Mouse (Mus musculus) frontal cortex, postnatal 25 days (tissue): Measurements from ENCODE around the gene Prex1.

Experiments used
- DNase-seq, 2 experiments: peaks; one replicate each; pipeline ENCODE4 v3.0.0; 2022; ENCODE audit warnings: low spot score in 2 of 2

The Prex1 gene

DNA sequence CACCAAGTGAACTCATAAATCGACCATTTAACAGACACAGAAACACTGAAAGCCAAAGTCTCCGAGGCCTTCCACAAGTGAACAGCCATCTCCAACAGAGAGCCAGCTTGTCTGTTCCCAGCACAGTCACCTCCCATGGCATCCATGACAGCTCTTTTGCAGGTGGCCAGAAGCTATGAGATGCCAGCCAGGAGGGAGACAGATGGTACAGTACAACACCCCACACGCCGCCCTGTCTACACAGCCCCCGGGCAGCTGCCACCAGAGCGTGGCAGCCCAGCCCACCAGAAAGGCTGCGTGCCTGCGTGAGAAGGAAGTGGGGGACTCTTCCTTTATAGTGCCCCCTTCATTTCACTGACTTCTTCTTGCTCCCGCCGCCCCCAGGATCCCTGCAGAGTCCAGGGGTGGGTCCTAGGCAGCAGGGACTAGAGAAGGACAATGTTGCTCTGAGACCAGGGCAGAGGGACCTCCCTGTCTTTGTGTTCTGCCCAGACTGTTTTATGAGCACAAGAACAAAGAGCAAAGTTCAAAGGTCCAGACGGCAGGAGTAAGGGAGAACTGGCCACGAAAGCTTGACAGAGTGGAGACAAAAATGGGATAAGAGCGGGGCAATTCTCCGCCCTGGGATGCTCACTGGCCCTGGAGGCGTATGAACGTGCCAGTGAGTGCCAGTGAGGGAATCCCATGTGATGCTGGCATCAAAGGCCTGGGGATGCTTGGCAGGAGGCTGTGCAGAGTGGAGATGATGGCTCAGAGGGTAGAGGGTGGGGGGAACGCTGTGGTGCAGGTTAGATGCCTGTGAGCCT, 76.6 kb downstream of the Prex1 start:
- DNase-seq, result peak in 1 of 2 experiments; percentile 38

DNA sequence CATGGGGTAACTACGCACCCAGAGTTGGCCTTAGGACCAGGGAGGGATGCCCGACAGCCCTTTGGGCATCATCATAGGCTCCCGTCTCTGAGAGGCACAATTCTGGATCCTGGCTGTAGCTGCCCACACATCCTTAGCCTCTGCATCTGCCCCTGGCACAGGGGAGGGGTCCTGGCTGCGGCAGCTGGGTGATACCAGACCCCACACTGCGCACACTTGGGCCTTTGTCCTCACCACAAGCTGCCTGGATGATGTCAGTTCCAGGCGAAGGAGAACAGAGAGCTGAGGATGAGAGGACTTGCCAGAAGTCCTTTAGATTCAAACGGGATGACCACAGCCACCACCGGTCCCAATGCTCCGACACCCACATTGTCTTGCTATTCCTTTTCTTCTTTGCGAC, 78.1 kb downstream of the Prex1 start:
- DNase-seq, result no peak

DNA sequence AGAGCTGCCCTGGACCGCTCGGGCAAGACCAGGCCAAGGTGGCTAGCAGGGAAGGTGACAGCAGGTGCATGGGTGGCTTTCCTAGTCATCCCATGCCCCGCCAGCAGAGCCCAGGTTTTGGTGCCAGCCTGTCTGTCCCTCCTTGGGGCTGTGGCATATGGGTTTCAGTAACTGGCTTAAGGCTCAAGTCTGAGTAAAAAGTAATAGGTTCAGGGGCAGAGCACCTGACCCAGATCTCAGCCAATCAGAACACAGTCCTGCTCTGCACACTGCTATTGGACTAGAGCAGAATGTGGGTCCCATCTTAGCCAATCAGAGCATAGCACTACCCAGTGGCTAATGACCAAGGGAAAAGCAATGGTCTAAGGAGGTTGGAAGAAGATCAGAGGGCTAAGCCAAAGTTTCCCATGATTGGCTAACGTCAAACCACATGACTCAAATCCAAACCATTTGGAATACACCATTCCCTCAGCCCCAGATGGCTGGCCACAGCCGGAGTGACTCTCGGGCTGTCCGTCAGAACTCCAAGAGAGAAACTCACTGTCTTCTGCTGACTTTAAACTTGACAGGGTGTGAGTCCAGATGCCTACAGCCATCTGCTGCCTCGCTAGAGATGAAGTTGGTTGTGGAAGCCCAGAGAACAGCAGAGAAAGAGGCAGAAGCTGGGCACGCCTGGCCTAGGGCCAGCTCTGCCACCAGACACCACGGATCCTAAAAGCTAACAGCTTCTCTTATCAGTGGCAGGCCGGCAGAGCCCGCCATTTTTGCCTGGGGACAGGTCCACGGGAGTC, 80.9 kb downstream of the Prex1 start:
- no peak for DNase-seq

DNA sequence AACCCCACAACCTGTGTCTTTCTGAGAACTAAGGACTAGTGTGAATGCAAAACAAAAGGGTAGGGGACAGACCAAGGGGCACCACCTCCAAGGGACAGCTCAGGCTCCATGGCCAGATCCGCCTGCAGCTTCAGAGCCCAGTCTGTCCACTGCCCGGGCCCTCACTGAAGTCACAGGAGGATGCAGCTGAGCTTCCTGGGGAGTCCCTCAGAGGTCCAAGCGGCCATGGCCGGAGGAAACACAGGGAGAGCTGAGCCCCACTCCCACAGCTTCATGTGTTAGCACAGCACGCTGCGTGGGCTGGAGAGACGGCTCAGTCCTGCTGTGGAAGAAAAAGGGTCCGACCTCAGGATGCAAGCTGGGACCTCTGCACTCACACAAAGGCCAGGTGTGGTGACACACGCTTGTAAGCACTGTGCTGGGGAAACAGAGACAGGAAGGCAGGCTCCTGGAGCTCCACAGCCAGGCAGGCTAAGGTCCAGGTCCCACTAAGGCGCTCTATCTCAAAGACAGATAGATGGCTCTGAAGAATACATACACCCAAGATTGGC, 81.9 kb downstream of the Prex1 start:
- DNase-seq, result no peak

DNA sequence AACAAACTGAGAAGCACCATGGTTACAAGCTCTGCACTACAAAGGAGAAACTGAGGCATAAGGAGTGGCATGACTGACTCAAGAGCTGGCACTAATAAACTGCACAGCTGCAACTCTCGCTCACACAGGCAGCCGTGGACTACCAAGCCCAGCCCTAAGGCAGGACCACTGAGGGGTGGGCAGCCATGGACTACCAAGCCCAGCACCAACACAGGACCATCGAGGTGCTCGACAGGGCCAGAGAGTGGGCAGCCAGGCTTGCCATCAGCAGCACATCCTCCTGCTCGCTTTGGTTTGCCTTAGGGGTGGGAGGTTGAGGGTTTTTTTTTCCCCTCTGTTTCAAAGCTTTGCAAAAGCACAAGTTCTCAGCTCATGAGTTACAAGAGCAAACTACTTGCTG, 82.4 kb downstream of the Prex1 start:
- DNase-seq, result no peak

DNA sequence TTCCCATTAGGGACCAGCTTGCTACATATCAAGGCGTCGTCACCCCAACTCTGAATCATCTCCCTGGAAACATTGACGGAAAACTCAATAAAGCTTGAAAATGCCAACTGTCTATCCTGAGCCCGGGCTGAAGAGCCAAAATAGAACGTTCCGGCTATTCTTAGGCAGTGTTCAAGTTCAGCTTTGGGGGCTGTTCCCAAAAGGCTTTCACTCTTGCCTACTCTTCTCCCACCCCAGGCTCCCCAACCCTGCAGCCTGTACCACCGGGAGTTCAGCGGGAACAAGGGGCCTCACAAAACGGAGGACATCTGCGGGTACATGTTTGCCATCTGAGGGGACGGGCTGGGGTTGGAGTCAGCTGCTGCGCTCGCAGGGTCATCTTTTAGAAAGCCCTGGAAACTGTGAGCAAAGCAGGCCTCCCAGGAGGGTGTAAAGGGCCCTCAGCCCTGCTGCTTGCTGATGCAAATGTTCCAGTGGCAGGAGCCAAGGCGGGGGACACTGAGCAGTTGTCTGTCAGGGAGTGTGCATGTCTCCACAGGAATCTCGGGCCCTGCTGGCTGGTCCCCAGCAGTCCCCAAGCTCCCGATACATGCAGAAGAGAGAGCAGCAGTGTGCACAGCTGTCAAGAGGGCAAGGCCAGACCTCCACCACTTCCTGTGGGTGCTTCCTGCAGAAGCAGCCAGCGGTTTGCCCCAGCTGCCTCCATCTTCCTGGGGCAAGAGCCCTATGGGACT, 83.5 kb downstream of the Prex1 start:
- no peak for DNase-seq

DNA sequence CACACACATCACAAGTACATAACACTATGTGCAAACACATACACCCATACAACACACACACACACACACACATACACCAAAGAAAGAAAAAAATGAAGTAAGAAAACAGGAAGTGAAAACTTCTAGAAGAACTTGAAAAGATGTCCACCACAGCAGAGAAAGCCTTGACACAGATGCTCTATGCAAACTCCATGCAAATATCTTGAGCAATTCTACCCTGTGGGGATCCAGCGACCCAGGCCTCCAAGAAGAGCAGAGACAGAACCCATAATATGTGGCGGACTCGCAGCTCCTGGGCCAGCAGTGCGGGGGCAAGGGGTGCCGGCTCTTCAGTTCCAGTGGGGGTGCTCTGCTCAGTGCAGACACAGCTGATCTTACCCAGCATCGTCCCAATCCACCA, 86.1 kb downstream of the Prex1 start:
- no peak for DNase-seq

DNA sequence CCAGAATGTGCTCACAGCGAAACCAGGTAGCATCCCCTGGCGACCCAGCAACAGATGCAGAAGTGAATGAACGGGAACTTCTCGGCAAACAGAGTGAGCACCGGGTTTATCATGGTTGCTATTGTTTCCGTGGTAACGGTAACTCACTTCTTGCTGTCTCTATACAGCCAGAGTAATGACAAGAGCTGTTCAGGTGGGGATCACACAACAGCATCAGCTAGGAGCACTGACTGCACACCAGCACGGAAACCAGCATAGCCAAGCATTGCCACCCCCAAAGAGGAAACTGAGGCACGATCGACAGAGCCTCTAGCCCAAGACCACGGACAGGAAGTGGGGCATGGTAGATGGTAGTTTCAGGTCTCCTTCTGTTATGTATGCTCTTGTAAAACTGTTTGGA, 88.4 kb downstream of the Prex1 start:
- no peak for DNase-seq

DNA sequence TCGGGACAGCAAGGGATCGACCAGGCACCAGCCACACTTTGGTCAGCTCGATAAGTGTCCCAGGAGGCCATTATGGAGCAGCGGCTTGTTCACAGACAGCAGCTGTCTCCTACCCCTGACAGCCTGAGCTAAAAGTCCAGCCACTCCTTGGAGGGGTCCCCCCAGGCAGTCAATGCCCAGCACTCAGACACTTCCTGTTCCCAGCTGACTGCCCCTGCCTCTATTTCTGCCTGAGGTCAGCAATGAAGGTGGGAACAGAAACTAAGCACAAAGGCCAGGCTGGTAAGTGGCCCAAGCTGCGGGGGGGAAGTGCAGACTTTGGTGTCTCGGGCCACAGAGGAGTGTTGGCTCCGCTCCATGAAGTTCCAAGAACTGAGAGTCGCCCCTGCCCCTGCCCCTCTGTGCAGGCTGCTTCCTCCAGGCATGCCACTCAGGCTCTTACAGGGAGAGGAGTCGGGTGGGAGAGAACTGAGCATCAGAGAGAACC, 90.5 kb downstream of the Prex1 start:
- DNase-seq, result no peak

DNA sequence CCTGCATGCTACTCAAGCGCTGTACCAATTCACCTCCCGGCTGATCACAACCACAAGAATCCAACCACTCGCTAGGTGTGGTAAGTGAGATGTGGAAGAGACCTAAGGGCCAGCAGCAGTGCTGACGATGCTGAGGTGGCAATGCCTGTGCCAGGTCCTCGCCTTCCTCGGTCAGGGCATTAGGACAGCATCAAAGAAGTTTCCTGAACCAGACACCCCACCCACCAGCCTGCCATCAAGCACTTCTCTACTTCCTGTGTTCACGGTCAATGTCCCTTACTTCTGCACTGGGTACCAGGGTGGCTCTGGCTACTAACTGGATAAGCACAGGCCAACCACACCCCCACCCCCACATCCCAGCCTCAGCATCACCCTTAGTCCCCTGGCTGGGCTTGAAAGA, 91.0 kb downstream of the Prex1 start:
- DNase-seq, result no peak

DNA sequence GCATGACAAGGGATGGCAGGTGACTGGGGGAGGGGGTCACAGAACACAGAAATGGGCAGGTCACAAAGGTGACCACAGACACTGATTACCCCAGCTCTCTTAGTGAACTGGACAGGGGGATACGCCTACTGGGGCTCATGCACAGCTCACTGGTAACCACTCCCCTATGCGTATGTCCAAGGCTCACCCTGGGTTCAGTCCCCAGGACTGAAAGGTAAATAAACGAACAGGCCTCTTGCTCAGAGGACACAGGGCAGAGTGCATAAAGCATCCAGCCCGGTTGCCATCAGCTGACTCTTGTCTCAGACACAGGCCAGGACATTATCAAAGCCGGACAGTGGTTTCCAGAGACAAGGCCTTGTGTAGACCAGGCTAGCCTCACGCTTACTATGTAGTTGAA, 91.6 kb downstream of the Prex1 start:
- DNase-seq, result no peak

DNA sequence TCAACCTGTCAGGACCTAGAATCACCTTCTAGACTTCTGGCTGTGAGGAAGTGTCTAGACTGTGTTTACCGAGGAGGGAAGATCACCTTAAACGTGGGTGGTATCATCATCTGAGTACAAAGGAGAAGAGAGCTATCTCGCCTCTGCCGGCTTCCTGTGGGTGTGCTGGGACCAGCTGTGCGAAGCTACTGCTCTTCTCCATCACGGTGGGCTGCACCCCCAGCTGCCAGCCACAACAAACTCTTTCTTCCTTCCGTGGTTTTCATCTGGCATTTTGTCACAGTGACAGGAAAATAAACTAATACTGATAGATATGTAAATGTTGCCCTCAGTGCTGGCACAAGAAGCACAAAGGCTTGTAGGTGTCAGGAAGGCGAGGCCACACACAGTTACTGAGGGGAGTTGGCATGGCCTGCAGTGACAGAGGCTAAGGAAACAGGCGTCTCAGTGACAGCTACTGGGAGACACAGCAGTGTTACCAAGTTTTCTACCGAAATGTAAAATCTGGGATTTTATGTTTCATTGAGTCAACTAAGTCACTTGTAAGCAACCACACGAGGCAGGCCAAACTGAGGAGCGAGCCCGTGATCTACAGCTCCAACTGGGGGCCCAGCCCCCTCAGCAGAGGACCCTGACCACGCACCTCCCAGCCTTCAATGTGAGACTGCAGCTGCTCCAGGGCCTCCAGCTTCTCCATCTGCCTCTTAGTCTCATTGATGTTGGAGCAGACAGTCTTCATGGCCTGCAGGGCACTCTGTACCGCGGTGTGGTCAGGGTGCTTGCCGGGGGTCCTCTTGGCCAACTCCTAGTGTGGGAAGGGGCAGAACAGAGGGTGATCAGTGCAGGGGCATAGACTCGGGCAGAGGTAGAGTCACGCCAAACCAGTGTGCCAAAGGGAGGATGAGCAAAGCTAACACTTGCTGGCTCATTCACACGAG, 92.8 kb downstream of the Prex1 start:
- DNase-seq, result no peak

DNA sequence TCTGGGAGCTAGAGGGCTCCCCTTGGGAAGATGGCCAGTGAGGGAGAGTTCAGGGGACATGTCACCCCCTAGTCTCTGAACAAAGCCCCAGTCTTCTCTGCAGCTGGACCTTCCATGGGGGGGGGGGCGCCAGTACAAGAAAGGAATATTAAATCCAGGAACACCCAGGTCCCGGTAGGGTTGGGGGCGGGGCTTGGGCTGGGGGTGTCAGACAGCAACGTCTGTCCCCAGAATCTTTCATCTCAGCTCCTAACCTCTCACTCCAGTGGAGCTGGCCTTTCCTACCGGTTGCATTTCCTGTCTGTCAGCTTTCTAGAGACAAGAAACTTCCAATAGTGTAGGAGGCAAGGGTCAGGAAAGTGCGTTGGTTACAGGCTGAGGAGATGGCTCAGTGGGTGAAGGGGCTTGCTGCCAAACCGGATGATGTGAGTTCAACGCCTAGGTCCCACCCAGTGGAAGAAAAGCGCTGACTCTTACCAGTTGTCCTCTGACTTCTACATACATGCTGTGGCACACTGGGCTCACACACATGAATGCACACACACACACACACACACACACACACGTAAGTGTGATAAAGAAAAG, 93.6 kb downstream of the Prex1 start:
- DNase-seq, result no peak

DNA sequence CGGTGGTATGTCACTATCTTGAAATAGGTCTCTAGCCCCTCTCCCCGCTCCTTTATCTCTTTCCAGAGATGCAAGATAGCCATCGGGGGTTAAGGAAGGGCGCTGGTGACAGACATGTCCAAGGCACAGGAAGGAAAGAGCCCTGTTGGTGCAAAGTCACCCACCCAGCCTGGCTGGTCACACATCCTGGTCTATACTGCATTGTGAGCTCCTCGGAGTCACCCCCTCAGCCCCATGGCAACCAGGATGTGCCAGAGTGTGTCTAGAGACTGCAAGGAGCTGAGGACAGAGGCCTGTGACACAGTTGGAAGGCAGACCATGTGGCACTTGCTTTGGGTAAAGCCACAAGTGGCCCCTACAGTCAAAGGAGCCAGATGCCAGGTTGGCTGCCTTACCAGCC, 94.4 kb downstream of the Prex1 start:
- DNase-seq, result no peak

DNA sequence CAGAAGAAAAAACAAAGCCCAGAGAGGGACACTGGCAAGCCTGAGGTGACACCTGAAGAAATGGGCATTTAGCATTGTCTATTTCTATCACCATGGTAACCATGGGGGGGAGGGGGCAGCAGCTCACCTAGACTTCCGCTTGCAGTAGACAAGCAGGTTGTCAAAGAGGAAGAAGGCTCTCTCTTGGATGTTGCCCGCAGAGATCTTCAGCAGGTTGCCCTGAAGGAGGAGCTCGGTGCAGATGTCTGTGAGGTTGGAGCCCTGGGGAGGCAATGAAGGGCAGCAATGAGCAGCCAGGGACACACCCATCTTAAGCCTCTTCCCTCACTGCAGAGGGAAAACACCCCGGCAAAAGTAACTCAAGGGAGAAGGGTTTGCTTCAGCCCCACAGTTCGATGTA, 95.9 kb downstream of the Prex1 start:
- no peak for DNase-seq

DNA sequence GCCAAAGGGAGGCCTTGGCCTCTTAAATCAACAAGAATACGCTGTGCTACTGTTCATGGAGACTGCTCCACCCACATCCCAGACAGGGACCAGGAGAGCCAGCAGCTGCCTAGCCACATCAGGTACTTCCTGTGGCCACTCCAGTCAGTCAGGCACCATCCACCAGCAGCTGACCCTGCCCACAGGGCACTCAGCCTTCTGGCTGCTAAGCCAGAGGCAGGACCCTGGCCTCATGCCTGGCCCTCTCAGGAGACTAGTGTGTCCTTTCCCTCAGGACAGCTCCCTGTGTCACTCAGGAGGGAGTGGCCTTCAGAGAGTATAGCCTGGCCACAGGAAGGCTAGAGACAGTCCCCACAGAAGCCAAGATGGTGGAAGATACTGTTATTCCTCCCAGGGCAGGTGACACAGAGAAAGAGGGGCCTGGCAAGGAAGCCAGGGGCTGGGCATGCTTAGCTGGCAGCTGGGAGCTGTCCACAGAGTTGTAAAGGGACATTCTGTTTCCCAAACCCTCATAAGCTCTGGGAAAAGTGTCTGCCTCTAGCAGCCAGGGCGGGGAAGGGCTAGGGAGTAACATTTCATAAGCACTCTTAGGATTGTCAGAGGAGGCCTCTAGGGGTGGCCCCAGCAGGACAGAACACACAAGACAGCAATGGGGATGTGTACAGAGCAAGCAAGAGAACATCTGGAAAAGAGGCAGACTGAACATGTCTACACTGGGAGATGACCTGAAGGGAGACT, 98.1 kb downstream of the Prex1 start:
- DNase-seq, result no peak

DNA sequence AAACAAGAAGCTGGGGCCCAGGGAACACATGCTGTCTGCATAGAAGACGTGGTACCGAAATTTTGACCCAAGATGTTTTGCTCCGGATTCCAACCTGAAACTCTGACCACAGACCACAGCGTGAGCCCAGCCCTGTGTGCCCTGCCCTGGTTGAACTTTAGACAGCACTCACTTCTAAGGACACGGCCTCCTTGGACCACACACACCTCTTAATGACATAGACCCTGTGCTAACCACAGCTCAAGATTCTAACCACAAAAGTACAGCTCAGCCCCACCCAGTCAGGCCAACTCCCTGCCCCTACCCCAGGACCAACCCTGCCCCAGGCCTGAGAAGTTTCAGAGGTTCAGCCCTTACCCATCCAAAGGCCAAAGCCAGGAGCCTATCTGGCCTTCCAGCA, 103.4 kb downstream of the Prex1 start:
- DNase-seq, result no peak

DNA sequence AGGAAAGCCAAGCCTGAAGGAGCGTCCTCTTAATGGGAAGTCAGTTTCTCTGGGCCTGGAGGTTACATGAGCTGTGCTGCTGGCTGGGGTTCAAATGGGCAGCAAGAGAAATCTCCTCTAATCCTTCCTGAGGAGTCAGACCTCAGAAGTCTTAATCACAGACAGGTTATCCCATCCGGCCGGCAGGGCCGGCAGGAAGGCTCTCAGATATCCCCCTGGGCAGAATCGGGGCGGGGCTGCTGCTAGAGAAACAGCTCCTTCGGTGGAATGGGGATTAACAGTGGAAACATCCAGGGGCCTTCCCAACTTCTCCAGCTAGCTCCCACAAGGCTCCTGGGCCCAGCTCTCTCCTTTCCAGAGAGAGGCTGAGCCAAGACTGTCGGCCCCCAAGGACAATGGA, 105.1 kb downstream of the Prex1 start:
- no peak for DNase-seq

DNA sequence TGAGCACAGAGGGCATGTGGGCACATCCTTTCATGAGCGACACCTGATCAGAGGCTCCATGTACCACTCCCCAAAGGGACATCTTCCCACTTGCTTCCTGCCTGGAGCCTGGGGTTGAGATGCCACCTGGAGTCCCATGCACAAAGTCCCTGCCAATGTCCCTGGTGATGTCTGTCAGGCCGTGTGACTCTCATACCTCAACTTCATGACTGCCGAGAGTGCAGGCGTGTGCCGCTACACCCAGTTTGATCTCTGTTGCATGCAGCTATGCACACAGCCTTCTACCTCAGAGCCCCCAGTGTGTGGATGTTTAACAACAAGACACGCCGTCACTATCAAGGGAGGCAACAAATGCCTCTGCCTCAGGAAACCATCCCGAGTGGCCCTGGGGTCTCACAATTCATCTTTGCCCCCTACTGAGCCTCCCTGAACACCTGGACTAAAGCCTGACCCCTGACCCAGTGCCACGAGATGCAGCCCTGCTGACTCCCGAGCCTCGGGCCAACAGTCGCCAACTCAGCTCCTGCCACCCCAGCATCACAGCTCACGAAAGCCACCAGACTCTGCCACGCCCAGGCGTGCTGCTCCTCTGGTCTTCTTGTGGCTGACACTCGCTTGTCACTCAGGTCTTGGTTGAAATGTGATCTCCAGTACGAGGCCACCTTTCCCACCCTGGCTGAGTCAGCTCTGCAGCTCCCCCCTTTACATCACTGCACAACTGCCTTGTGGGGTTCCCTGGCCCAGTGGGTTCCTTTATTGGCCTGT, 107.0 kb downstream of the Prex1 start:
- no peak for DNase-seq
